Mouse (Mus musculus) forebrain, embryonic 12.5 days (tissue): Measurements from ENCODE around the gene Pde11a. TPM values are rescaled to one million over a fixed set of nuclear protein-coding genes. Genes with fewer than 3 reads are reported as not detected.

Source experiments
- ATAC-seq: fragments of 200-750 bp; cut with Nextera tagmentation; 2 replicates; pipeline ENCODE4 v1.8.0; 2017; ENCODE audit warnings: moderate TSS enrichment; ENCODE audit not compliant: low FRiP score
- H3K27ac ChIP-seq: fragments of 300-500 bp; sonication (generic); 2 replicates; pipeline ENCODE4 v1.5.1; 2016; ENCODE audit warnings: mild to moderate bottlenecking
- H3K27me3 ChIP-seq: fragments of 300-500 bp; sonication (generic); 2 replicates; pipeline ENCODE4 v1.6.1; 2016; ENCODE audit warnings: mild to moderate bottlenecking
- H3K36me3 ChIP-seq: fragments of 300-500 bp; sonication (generic); replicated peaks from 2 replicates; pipeline ENCODE4 v1.6.1; 2016; ENCODE audit warnings: mild to moderate bottlenecking
- H3K4me1 ChIP-seq: fragments of 300-500 bp; sonication (generic); 2 replicates; pipeline ENCODE4 v1.6.1; 2016
- H3K4me2 ChIP-seq: fragments of 300-500 bp; sonication (generic); 2 replicates; pipeline ENCODE4 v1.6.1; 2016; ENCODE audit warnings: mild to moderate bottlenecking, moderate library complexity
- H3K4me3 ChIP-seq: fragments of 300-500 bp; sonication (generic); replicated peaks from 2 replicates; pipeline ENCODE4 v1.5.1; 2016; ENCODE audit warnings: mild to moderate bottlenecking
- H3K9ac ChIP-seq: fragments of 300-500 bp; sonication (generic); 2 replicates; pipeline ENCODE4 v1.6.1; 2016; ENCODE audit warnings: mild to moderate bottlenecking
- H3K9me3 ChIP-seq: fragments of 300-500 bp; sonication (generic); 2 replicates; pipeline ENCODE4 v1.6.1; 2016
- WGBS: fragments of 180-500 bp; shearing (Covaris S2); methylation state at CpG from one replicate; pipeline ENCODE4 v1.1.7; 2016; 5-methylcytosine and 5-hydroxymethylcytosine counted together
- polyA plus RNA-seq: library from polyadenylated mRNA; unstranded; fragments of >200 nt; fragmentation: Nextera tagmentation; extraction: Ambion mirVana; gene quantifications from 2 replicates; pipeline ENCODE4 v1.2.1, GENCODE M21; 2016

Pde11a gene
- polyA plus RNA-seq, 1 experiment from 2014 or later: 0.08 TPM

DNA sequence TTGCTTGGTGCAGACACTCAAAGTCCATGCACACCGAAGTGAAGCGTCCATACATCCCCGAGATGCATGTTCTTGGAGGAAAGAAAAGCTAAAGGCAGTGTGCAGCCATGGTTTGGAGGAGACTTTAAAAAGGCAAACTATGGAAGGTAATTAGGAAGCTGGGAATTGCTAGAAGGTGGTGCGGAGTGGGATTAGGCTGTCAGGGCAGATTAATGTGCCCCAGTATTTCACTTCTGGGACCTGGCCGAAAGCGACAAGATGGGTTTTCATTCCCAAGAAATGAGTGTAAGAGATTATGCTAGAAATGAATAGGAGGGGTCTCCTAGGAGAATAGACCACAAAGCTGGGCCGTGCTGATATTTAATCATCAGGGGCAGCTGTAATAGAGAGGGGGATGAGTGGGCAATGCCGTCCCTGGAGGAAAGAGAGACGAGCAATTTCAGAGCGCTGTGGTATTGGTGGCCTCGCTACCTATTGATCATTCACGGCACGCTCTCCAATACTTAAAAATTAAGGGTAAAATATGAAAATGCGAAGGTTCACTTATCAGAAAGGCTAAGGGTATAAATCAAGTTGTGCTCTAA, 284.7 kb downstream of the Pde11a start:
- H3K4me1 ChIP-seq: peaks cover 10% of the 10 kb centered on the region
- H3K9me3 ChIP-seq: no peaks in the 10 kb centered on the region
- WGBS: 82% methylated on average over 14 of the region's 14 CpGs
- no peaks in the 10 kb centered on the region; the same call in 1 of the 2 replicates for H3K27me3 ChIP-seq
- no peaks in the 10 kb centered on the region for H3K36me3 ChIP-seq
- no peak for ATAC-seq
- no peak overlapping the region for H3K27ac ChIP-seq
- H3K4me3 ChIP-seq: no peak overlapping the region
- H3K4me2 ChIP-seq: no peak overlapping the region
- no peak overlapping the region for H3K9ac ChIP-seq

GRCm38 (mm10) chr2:76052897-76053505, 285.6 kb downstream of the Pde11a start:
- Histone ChIP-seq H3K27me3 (no peaks in the 10 kb centered on the region), H3K9me3 (no peaks in the 10 kb centered on the region), H3K9ac (no peak overlapping the region), H3K36me3 (no peaks in the 10 kb centered on the region), H3K4me1 (peaks cover 3% of the 10 kb centered on the region; the same call in 1 of the 2 replicates), H3K4me3 (no peak overlapping the region), H3K27ac (no peak overlapping the region), H3K4me2 (no peak overlapping the region)
- WGBS: 86% methylated on average over 1 of the region's 1 CpGs
- no peak for ATAC-seq

DNA sequence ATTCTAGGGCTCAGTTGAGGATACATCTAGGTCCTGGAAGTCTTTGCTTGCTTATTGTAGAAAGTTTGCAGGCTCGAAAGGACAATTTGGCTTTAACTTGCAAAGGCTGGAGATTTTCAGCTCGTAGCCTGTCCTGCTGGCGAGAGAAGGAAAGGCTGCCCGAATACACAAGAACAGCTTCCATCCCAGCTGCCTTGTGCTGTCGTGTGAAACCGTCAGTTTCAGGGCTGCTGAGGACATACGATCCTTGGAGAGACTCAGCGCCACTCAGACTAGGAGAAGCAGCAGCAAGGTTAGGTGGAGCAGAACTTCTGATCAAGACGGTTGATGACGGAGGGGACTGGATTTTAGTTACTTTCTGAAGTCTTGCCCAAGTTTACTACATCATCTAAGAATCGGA, 287.2 kb downstream of the Pde11a start:
- no peaks in the 10 kb centered on the region for H3K27me3 ChIP-seq
- H3K9ac ChIP-seq: no peak overlapping the region
- WGBS: 88% methylated on average over 11 of the region's 11 CpGs
- H3K9me3 ChIP-seq: no peaks in the 10 kb centered on the region
- no peak overlapping the region for H3K4me3 ChIP-seq
- H3K27ac ChIP-seq: no peak overlapping the region
- H3K4me2 ChIP-seq: no peak overlapping the region
- ATAC-seq: no peak
- H3K4me1 ChIP-seq: peaks cover 3% of the 10 kb centered on the region; the same call in 1 of the 2 replicates
- no peaks in the 10 kb centered on the region for H3K36me3 ChIP-seq

DNA sequence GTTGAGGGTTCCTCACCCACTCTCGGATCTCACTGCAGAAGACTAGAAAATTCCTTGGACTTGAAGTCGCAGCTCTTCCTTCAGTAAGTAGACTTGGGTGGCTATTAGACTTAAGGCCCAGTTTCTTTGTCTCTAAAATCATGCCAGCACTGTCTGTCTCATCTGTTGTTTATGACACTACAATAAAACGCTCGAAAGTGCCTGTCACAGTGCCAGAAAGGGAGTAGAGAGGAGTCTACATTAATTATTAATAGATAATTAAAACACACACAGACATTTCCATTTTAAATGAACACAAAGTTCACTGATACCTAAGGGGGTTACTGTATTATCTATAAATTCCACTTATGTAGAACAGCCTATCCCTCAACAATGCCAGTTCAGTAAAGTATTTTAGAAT, 287.7 kb downstream of the Pde11a start:
- WGBS: 89% methylated on average over 4 of the region's 4 CpGs
- Histone ChIP-seq H3K36me3 (no peaks in the 10 kb centered on the region), H3K27me3 (no peaks in the 10 kb centered on the region), H3K4me1 (peaks cover 3% of the 10 kb centered on the region; the same call in 1 of the 2 replicates), H3K9me3 (no peaks in the 10 kb centered on the region), H3K9ac (no peak overlapping the region), H3K4me3 (no peak overlapping the region), H3K27ac (no peak overlapping the region), H3K4me2 (no peak overlapping the region)
- no peak for ATAC-seq

GRCm38 (mm10) chr2:76050092-76050491, 288.5 kb downstream of the Pde11a start:
- Histone ChIP-seq H3K36me3 (no peaks in the 10 kb centered on the region), H3K27ac (no peak overlapping the region), H3K9ac (no peak overlapping the region), H3K4me3 (no peak overlapping the region), H3K4me1 (no peaks in the 10 kb centered on the region; the same call in 1 of the 2 replicates), H3K9me3 (no peaks in the 10 kb centered on the region), H3K4me2 (no peak overlapping the region), H3K27me3 (no peaks in the 10 kb centered on the region)
- 79% methylated on average over 10 of the region's 10 CpGs for WGBS
- no peak for ATAC-seq

DNA sequence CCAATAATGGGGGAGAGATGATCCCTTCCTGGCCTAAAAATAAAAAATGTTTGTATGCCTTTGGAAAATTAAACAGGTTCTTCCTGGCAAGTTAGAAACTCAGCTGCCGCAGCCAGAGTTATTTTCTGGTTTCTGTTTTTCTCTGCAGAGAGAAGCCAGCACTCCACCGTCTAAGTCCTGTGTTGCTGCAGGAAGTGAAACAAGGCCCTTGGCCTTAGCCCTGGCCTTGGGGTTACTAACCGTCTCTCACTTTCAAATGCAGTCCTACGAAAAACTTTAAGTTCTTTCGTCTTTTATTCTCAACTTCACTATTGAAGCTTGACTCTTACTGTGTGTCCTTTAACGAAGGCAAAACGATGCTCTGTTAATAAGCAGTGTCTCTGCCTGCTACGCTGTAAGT, 289.0 kb downstream of the Pde11a start:
- no peaks in the 10 kb centered on the region; the same call in 1 of the 2 replicates for H3K4me1 ChIP-seq
- H3K9ac ChIP-seq: no peak overlapping the region
- H3K4me3 ChIP-seq: no peak overlapping the region
- 61% methylated on average over 8 of the region's 8 CpGs for WGBS
- no peak overlapping the region for H3K4me2 ChIP-seq
- no peaks in the 10 kb centered on the region for H3K9me3 ChIP-seq
- ATAC-seq: no peak
- H3K27me3 ChIP-seq: no peaks in the 10 kb centered on the region
- no peaks in the 10 kb centered on the region for H3K36me3 ChIP-seq
- no peak overlapping the region for H3K27ac ChIP-seq

GRCm38 (mm10) chr2:76047740-76048139, 290.8 kb downstream of the Pde11a start:
- Histone ChIP-seq H3K4me3 (no peak overlapping the region), H3K27me3 (no peaks in the 10 kb centered on the region), H3K4me2 (no peak overlapping the region), H3K9me3 (no peaks in the 10 kb centered on the region), H3K9ac (no peak overlapping the region), H3K27ac (no peak overlapping the region), H3K36me3 (no peaks in the 10 kb centered on the region), H3K4me1 (no peaks in the 10 kb centered on the region)
- ATAC-seq: no peak
- 88% methylated on average over 12 of the region's 12 CpGs for WGBS

DNA sequence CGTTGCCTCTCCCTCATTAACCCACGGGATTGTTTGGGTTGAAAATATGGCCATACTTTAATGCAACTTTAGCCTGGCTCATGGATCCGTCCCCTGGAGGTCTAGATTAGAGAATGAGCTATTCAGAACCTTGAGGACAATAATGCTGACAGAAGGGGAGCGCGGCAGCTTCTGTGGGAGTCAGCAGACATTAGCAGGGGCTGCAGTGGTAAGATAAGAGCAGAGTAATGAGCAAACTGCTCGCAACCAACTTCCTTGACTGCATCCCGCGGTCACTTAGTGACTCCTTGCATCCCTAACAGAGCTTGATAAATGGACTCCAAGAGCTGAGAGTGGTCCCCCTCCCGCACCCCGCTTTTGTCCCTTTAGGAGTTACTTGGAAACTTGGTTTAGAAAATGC, 296.4 kb downstream of the Pde11a start:
- no peak overlapping the region for H3K4me3 ChIP-seq
- no peaks in the 10 kb centered on the region for H3K9me3 ChIP-seq
- 87% methylated on average over 10 of the region's 10 CpGs for WGBS
- H3K36me3 ChIP-seq: no peaks in the 10 kb centered on the region
- no peak for ATAC-seq
- no peaks in the 10 kb centered on the region for H3K27me3 ChIP-seq
- H3K9ac ChIP-seq: no peak overlapping the region
- 0 out of 2 replicates have a peak, but pooled peaks cover 4% of the 10 kb centered on the region for H3K4me1 ChIP-seq
- H3K27ac ChIP-seq: no peak overlapping the region
- H3K4me2 ChIP-seq: no peak overlapping the region

- no peak overlapping the region for H3K9ac ChIP-seq
- H3K4me2 ChIP-seq: no peak overlapping the region
- H3K27me3 ChIP-seq: no peaks in the 10 kb centered on the region
- no peak overlapping the region for H3K4me3 ChIP-seq
- H3K27ac ChIP-seq: no peak overlapping the region
- no peak for ATAC-seq
- WGBS: 96% methylated on average over 7 of the region's 7 CpGs
- no peaks in the 10 kb centered on the region for H3K9me3 ChIP-seq
- 0 out of 2 replicates have a peak, but pooled peaks cover 4% of the 10 kb centered on the region for H3K4me1 ChIP-seq
- H3K36me3 ChIP-seq: no peaks in the 10 kb centered on the region
These were observed 298.5 kb downstream of the Pde11a start for GRCm38 (mm10) chr2:76040116-76040515.

GRCm38 (mm10) chr2:76030080-76030479, 308.5 kb downstream of the Pde11a start:
- Histone ChIP-seq H3K4me1 (peaks cover 21% of the 10 kb centered on the region), H3K36me3 (no peaks in the 10 kb centered on the region), H3K4me3 (no peak overlapping the region), H3K27me3 (peaks cover 4% of the 10 kb centered on the region; the same call in 1 of the 2 replicates), H3K4me2 (peak overlapping the region; percentile 8; the same call in 1 of the 2 replicates), H3K27ac (peak overlapping the region; percentile 37), H3K9ac (no peak overlapping the region), H3K9me3 (no peaks in the 10 kb centered on the region)
- WGBS: 24% methylated on average over 8 of the region's 8 CpGs
- ATAC-seq: peak; percentile 73

DNA sequence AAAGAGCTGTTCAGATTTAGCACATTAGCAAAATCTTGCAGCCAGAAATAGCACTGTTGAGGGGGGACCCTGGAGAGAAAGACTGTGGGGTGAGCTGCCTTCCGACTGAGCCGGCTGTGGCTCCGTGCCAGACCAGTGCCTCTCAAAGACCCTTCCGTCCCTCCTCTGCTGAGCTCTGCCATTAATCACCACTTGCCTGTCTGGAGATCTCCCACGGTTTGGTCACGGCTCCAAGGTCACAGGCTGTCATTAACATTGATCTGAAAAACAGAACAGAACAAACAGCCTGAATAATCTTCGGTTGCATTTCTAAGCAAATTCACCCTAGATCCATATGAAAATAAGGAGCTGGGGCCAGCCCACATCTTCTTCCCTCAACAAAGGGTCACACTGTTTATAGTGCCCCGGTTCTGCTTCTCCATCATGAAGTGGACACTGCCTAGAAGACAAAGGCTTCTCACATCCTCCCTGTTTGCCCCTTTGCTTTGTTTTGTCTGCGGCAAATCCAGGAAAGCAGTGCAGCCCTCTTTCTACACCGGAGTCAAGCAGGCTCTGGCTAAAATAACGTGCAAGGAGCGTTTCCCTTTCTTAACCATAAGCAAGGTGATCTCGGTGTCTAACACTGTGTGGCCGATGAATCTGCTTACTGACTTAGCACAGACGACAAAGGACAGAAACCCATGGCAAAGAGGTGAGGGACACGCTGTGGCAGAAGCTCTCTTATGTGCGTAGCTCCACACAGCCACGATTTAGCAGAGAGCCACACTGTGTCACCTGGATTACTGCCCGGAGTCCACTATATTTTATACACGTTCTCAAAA, 309.3 kb downstream of the Pde11a start:
- Histone ChIP-seq H3K4me1 (peaks cover 21% of the 10 kb centered on the region), H3K9ac (peak overlapping the region; percentile 41), H3K4me3 (no peak overlapping the region), H3K27ac (peak overlapping the region; percentile 82), H3K4me2 (peak overlapping the region; percentile 41), H3K27me3 (peaks cover 4% of the 10 kb centered on the region; the same call in 1 of the 2 replicates), H3K9me3 (no peaks in the 10 kb centered on the region), H3K36me3 (no peaks in the 10 kb centered on the region)
- ATAC-seq: peak; percentile 85
- WGBS: 26% methylated on average over 20 of the region's 20 CpGs

- peaks cover 15% of the 10 kb centered on the region for H3K4me1 ChIP-seq
- H3K36me3 ChIP-seq: no peaks in the 10 kb centered on the region
- peaks cover 3% of the 10 kb centered on the region; the same call in 1 of the 2 replicates for H3K27me3 ChIP-seq
- H3K4me3 ChIP-seq: no peak overlapping the region
- H3K9me3 ChIP-seq: no peaks in the 10 kb centered on the region
- 0 out of 2 replicates have a peak overlapping the region, but pooled peaks have one; percentile 7 for H3K9ac ChIP-seq
- peak; percentile 61; the same call in 1 of the 2 replicates for ATAC-seq
- no peak overlapping the region for H3K27ac ChIP-seq
- H3K4me2 ChIP-seq: peak overlapping the region; percentile 30; the same call in 1 of the 2 replicates
- 1% methylated on average over 7 of the region's 7 CpGs for WGBS
These were observed 321.7 kb downstream of the Pde11a start for GRCm38 (mm10) chr2:76016890-76017289.
